Comparison of ENCODE assay signal across 29 mouse cellular contexts in the genomic region with DNA sequence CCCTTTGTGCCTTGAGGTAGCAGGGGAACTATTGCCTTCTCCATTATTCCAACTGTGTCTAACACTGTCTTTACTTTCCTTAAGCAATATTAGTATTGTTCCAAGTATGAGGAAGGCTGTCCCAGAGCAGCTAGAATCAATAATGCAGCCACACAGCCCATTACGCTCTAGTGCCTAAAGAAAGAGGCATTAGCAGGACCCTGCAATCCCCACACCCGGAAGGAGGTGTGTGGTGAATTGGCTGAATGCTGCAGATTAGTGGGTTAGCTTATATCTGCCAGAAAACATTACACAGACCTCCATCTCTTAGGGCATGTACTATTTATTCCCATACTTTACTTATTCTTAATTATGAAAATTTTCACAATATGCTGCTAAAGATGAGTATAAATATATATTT.
A peak's percentile ranks its signal among the peaks of the same experiment; 100 is the strongest.
DNase-seq lines count a peak whose midpoint lies in the region; ATAC-seq lines count a peak whose summit lies in the region.
"Had no signal": no experiment of that assay in that cellular context is flagged by ENCODE, and none has a peak within 500 bp of the region (broad histone marks: within the 10 kb centered on the region; RNA-seq: fewer than 3 reads in every experiment).

No protein-coding gene starts in this region.

- no peak overlapping the region for H3K27ac ChIP-seq in hindbrain, embryonic 13.5 days
- H3K27ac ChIP-seq in hindbrain, embryonic 10.5 days = no peak overlapping the region
- 0 out of 2 replicates have a peak overlapping the region, but pooled peaks have one; percentile 29 for H3K27ac ChIP-seq in midbrain, embryonic 15.5 days
- no peak overlapping the region for H3K27ac ChIP-seq in midbrain, embryonic 13.5 days
- no peak overlapping the region for H3K27ac ChIP-seq in forebrain, embryonic 14.5 days (ENCODE audit: low read depth, low read length)
- H3K27ac ChIP-seq in heart, embryonic 12.5 days (ENCODE audit: poor library complexity, severe bottlenecking) = no peak overlapping the region
- H3K27ac ChIP-seq: embryonic facial prominence, embryonic 13.5 days; liver, embryonic 14.5 days; macrophage; neural tube, embryonic 12.5 days had no signal

- no peak for DNase-seq in hindbrain, embryonic 10.5 days (ENCODE audit: low spot score)
- peak; percentile 20 for DNase-seq in forebrain, embryonic 14.5 days (ENCODE audit: low spot score)
- no peak for DNase-seq in adrenal gland, adult (ENCODE audit: inconsistent age in 2 of 2, low spot score in 1 of 2)
- DNase-seq: adrenal gland, postnatal 14 days; cerebellum, adult 11-12 months; cerebellum, adult 9-11 months; embryo, embryonic 11 days; gastrocnemius, postnatal 25 days; heart, adult 11 months; heart, postnatal 4 days; kidney, adult 9 months; kidney, postnatal 14 days; liver; lung, adult 2 months; lung, postnatal 10 days; right cerebral cortex, postnatal 14 days had no signal

- H3K4me1 ChIP-seq in hindbrain, embryonic 13.5 days (replicated peaks) = no peaks in the 10 kb centered on the region
- H3K4me1 ChIP-seq in hindbrain, embryonic 10.5 days (replicated peaks) = no peaks in the 10 kb centered on the region
- no peaks in the 10 kb centered on the region for H3K4me1 ChIP-seq in midbrain, embryonic 15.5 days
- 0 out of 2 replicates have a peak, but pooled peaks cover 3% of the 10 kb centered on the region for H3K4me1 ChIP-seq in midbrain, embryonic 13.5 days (replicated peaks)
- H3K4me1 ChIP-seq in forebrain, embryonic 14.5 days (ENCODE audit: control insufficient read depth, insufficient read depth, low read length) = 0 out of 2 replicates have a peak, but pooled peaks cover 4% of the 10 kb centered on the region
- no peaks in the 10 kb centered on the region for H3K4me1 ChIP-seq in heart, embryonic 12.5 days (replicated peaks)
- H3K4me1 ChIP-seq: embryonic facial prominence, embryonic 13.5 days; neural tube, embryonic 12.5 days had no signal

- no peaks in the 10 kb centered on the region for H3K36me3 ChIP-seq in hindbrain, embryonic 13.5 days
- no peaks in the 10 kb centered on the region for H3K36me3 ChIP-seq in hindbrain, embryonic 10.5 days
- no peaks in the 10 kb centered on the region for H3K36me3 ChIP-seq in midbrain, embryonic 15.5 days (replicated peaks)
- no peaks in the 10 kb centered on the region for H3K36me3 ChIP-seq in midbrain, embryonic 13.5 days
- no peaks in the 10 kb centered on the region for H3K36me3 ChIP-seq in forebrain, embryonic 14.5 days (ENCODE audit: control insufficient read depth, insufficient read depth, low read length)
- H3K36me3 ChIP-seq in heart, embryonic 12.5 days = no peaks in the 10 kb centered on the region
- H3K36me3 ChIP-seq: embryonic facial prominence, embryonic 13.5 days; neural tube, embryonic 12.5 days had no signal

- 55% methylated on average over 2 of the region's 2 CpGs for WGBS in hindbrain, embryonic 13.5 days
- WGBS in hindbrain, embryonic 10.5 days = 75% methylated on average over 2 of the region's 2 CpGs
- 36% methylated on average over 2 of the region's 2 CpGs for WGBS in midbrain, embryonic 15.5 days
- WGBS in midbrain, embryonic 13.5 days = 49% methylated on average over 2 of the region's 2 CpGs
- WGBS in forebrain, embryonic 14.5 days = 6% methylated on average over 2 of the region's 2 CpGs
- WGBS in heart, embryonic 12.5 days = 82% methylated on average over 2 of the region's 2 CpGs

- peak; percentile 36; the same call in 1 of the 2 replicates for ATAC-seq in hindbrain, embryonic 13.5 days (ENCODE audit: low FRiP score)
- 0 out of 2 replicates have a peak, but pooled peaks have one; percentile 65 for ATAC-seq in midbrain, embryonic 15.5 days (replicated peaks)
- no peak for ATAC-seq in midbrain, embryonic 13.5 days
- ATAC-seq in forebrain, embryonic 14.5 days = peak; percentile 74
- ATAC-seq in heart, embryonic 12.5 days (ENCODE audit: insufficient number of reproducible peaks, low FRiP score) = no peak
- ATAC-seq: intestine, postnatal 0 days; Patski had no signal

- H3K9me3 ChIP-seq in hindbrain, embryonic 13.5 days = no peaks in the 10 kb centered on the region
- no peaks in the 10 kb centered on the region for H3K9me3 ChIP-seq in hindbrain, embryonic 10.5 days
- H3K9me3 ChIP-seq in midbrain, embryonic 15.5 days = no peaks in the 10 kb centered on the region
- no peaks in the 10 kb centered on the region for H3K9me3 ChIP-seq in midbrain, embryonic 13.5 days
- H3K9me3 ChIP-seq in forebrain, embryonic 14.5 days (replicated peaks; ENCODE audit: control insufficient read depth, low read length) = no peaks in the 10 kb centered on the region
- no peaks in the 10 kb centered on the region for H3K9me3 ChIP-seq in heart, embryonic 12.5 days (replicated peaks)
- H3K9me3 ChIP-seq: embryonic facial prominence, embryonic 13.5 days; neural tube, embryonic 12.5 days had no signal

- no peak overlapping the region for H3K9ac ChIP-seq in hindbrain, embryonic 13.5 days
- H3K9ac ChIP-seq in midbrain, embryonic 15.5 days = no peak overlapping the region
- no peak overlapping the region for H3K9ac ChIP-seq in midbrain, embryonic 13.5 days (replicated peaks)
- H3K9ac ChIP-seq in forebrain, embryonic 14.5 days (ENCODE audit: low read length) = no peak overlapping the region
- H3K9ac ChIP-seq in heart, embryonic 12.5 days = no peak overlapping the region
- H3K9ac ChIP-seq: embryonic facial prominence, embryonic 13.5 days; liver, embryonic 14.5 days; neural tube, embryonic 12.5 days had no signal

- no peak overlapping the region for H3K4me3 ChIP-seq in hindbrain, embryonic 13.5 days
- H3K4me3 ChIP-seq in hindbrain, embryonic 10.5 days = no peak overlapping the region
- no peak overlapping the region for H3K4me3 ChIP-seq in midbrain, embryonic 15.5 days
- no peak overlapping the region for H3K4me3 ChIP-seq in midbrain, embryonic 13.5 days (replicated peaks)
- no peak overlapping the region for H3K4me3 ChIP-seq in forebrain, embryonic 14.5 days (ENCODE audit: low read depth, low read length)
- H3K4me3 ChIP-seq in heart, embryonic 12.5 days = no peak overlapping the region
- H3K4me3 ChIP-seq: embryonic facial prominence, embryonic 13.5 days; erythroblast, embryonic 14.5 days; myocyte; neural tube, embryonic 12.5 days had no signal

- no peaks in the 10 kb centered on the region for H3K27me3 ChIP-seq in hindbrain, embryonic 13.5 days
- no peaks in the 10 kb centered on the region for H3K27me3 ChIP-seq in hindbrain, embryonic 10.5 days (ENCODE audit: insufficient read depth, poor library complexity, severe bottlenecking)
- no peaks in the 10 kb centered on the region for H3K27me3 ChIP-seq in midbrain, embryonic 15.5 days (replicated peaks)
- no peaks in the 10 kb centered on the region for H3K27me3 ChIP-seq in midbrain, embryonic 13.5 days
- H3K27me3 ChIP-seq in forebrain, embryonic 14.5 days (replicated peaks; ENCODE audit: control insufficient read depth, insufficient read depth, low read length) = no peaks in the 10 kb centered on the region
- H3K27me3 ChIP-seq in heart, embryonic 12.5 days (replicated peaks) = no peaks in the 10 kb centered on the region
- H3K27me3 ChIP-seq: embryonic facial prominence, embryonic 13.5 days; neural tube, embryonic 12.5 days; Patski had no signal

- no peak overlapping the region for H3K4me2 ChIP-seq in hindbrain, embryonic 13.5 days
- no peak overlapping the region for H3K4me2 ChIP-seq in midbrain, embryonic 15.5 days
- H3K4me2 ChIP-seq in midbrain, embryonic 13.5 days (replicated peaks) = no peak overlapping the region
- H3K4me2 ChIP-seq in forebrain, embryonic 14.5 days (ENCODE audit: low read length) = no peak overlapping the region
- H3K4me2 ChIP-seq in heart, embryonic 12.5 days = no peak overlapping the region
- H3K4me2 ChIP-seq: embryonic facial prominence, embryonic 13.5 days; heart, embryonic 11.5 days; neural tube, embryonic 12.5 days had no signal

Comparison
In these comparisons a context has a peak if more than half of its experiments do, and no peak if none do; other contexts are left out.
1. ATAC-seq: peak in hindbrain, embryonic 13.5 days (single experiment), midbrain, embryonic 15.5 days (single experiment) and forebrain, embryonic 14.5 days (single experiment); none in midbrain, embryonic 13.5 days (single experiment) and heart, embryonic 12.5 days (single experiment).